Comparison of ENCODE assay signal across 22 mouse cellular contexts in the genomic region with DNA sequence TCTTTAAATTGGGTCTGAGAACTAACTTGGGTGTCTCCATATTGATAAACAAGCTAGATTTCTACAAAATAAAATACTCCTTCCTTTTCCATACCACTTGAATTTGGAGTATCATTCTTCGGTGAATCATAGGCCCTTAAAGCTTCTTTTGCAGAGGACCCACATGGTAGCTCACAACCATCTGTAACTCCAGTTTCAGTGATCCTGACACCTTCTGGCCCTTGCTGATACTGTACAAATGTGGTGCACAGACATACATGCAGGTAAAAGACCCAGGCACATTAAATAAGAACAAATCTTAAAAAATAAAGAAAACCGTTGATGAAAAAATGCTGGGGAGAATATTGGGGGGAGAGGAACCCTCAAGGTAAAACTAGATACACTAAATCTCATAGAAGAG. TPM values are rescaled to one million over a fixed set of nuclear protein-coding genes. Genes with fewer than 3 reads are reported as not detected.
"Had no signal": no experiment of that assay in that cellular context is flagged by ENCODE, and none has a peak within 500 bp of the region (broad histone marks: within the 10 kb centered on the region; RNA-seq: fewer than 3 reads in every experiment).

No protein-coding gene starts in this region.

- H3K4me3 ChIP-seq: left cerebral cortex, adult 2 months; limb, embryonic 10.5 days; midbrain, embryonic 12.5 days; myocyte; neural tube, embryonic 15.5 days had no signal

- H3K27me3 ChIP-seq: midbrain, embryonic 12.5 days; neural tube, embryonic 15.5 days had no signal

- H3K27ac ChIP-seq: left cerebral cortex, adult 2 months; limb, embryonic 10.5 days; midbrain, embryonic 12.5 days; neural tube, embryonic 15.5 days had no signal

- ATAC-seq: lung, postnatal 0 days had no signal

- H3K36me3 ChIP-seq: limb, embryonic 10.5 days; midbrain, embryonic 12.5 days; neural tube, embryonic 15.5 days had no signal

- H3K9ac ChIP-seq: midbrain, embryonic 12.5 days; neural tube, embryonic 15.5 days had no signal

- H3K4me2 ChIP-seq: midbrain, embryonic 12.5 days; neural tube, embryonic 15.5 days had no signal

- DNase-seq: kidney, adult 11 months; kidney, postnatal 25 days; lung, adult 2 months; lung, postnatal 36 days; right cerebral cortex, adult 18-20 months; right cerebral cortex, postnatal 25 days; thymus, adult 18-20 months; thymus, postnatal 14 days had no signal

- H3K9me3 ChIP-seq: limb, embryonic 10.5 days; midbrain, embryonic 12.5 days; neural tube, embryonic 15.5 days had no signal

- H3K4me1 ChIP-seq: limb, embryonic 10.5 days; midbrain, embryonic 12.5 days; neural tube, embryonic 15.5 days had no signal

RNA-seq across cellular contexts. Expression of a gene that starts 25.4 kb away (rescaled TPM):
- total RNA-seq: layer of hippocampus, postnatal 25 days; left cerebral cortex, adult 2 months; left cerebral cortex, postnatal 14 days; megakaryocyte, adult 5-6 weeks had no signal
- polyA plus RNA-seq: intestine, embryonic 14.5 days; kidney, embryonic 14.5 days; limb, embryonic 10.5 days; limb, embryonic 14.5 days; lung, adult 2 months; lung, postnatal 0 days; midbrain, embryonic 12.5 days; myocyte; neural tube, embryonic 11.5 days; neural tube, embryonic 15.5 days; stomach, embryonic 14.5 days had no signal
